In genomic region chr12:81857978-81858569, GRCm38 (mm10) we compare ENCODE assay signal across 16 mouse cellular contexts. TPM values are rescaled to one million over a fixed set of nuclear protein-coding genes. Genes with fewer than 3 reads are reported as not detected.
DNase-seq lines count a peak whose midpoint lies in the region; ATAC-seq and TF ChIP-seq lines count a peak whose summit lies in the region.
"Had no signal": no experiment of that assay in that cellular context is flagged by ENCODE, and none has a peak within 500 bp of the region (broad histone marks: within the 10 kb centered on the region; RNA-seq: fewer than 3 reads in every experiment).

No protein-coding gene starts in this region.

- no peaks in the 10 kb centered on the region for H3K27me3 ChIP-seq in forebrain, embryonic 15.5 days
- peaks cover 20% of the 10 kb centered on the region for H3K27me3 ChIP-seq in forebrain, embryonic 10.5 days (ENCODE audit: poor library complexity, severe bottlenecking)
- no peaks in the 10 kb centered on the region for H3K27me3 ChIP-seq in kidney, adult 2 months (replicated peaks; ENCODE audit: control insufficient read depth, insufficient read depth, low read length)
- H3K27me3 ChIP-seq in embryonic facial prominence, embryonic 14.5 days (replicated peaks; ENCODE audit: control insufficient read depth, insufficient read depth, low read length): no peaks in the 10 kb centered on the region
- no peaks in the 10 kb centered on the region; the same call in 1 of the 2 replicates for H3K27me3 ChIP-seq in kidney, embryonic 15.5 days
- H3K27me3 ChIP-seq: neural tube, embryonic 15.5 days had no signal

- no peaks in the 10 kb centered on the region for H3K9me3 ChIP-seq in forebrain, embryonic 15.5 days
- H3K9me3 ChIP-seq in forebrain, embryonic 10.5 days: no peaks in the 10 kb centered on the region
- no peaks in the 10 kb centered on the region for H3K9me3 ChIP-seq in embryonic facial prominence, embryonic 14.5 days (ENCODE audit: control insufficient read depth, low read length)
- H3K9me3 ChIP-seq in kidney, embryonic 15.5 days (replicated peaks): no peaks in the 10 kb centered on the region
- H3K9me3 ChIP-seq: hindbrain, embryonic 15.5 days; liver, embryonic 13.5 days; megakaryocyte, embryonic 14.5 days; neural tube, embryonic 15.5 days had no signal

- H3K4me3 ChIP-seq in forebrain, embryonic 15.5 days: no peak overlapping the region
- H3K4me3 ChIP-seq in forebrain, embryonic 10.5 days: no peak overlapping the region
- H3K4me3 ChIP-seq in kidney, adult 2 months (ENCODE audit: insufficient read depth, low read depth, low read length): no peak overlapping the region
- no peak overlapping the region for H3K4me3 ChIP-seq in embryonic facial prominence, embryonic 14.5 days (ENCODE audit: low read depth, low read length)
- H3K4me3 ChIP-seq in kidney, embryonic 15.5 days (replicated peaks): no peak overlapping the region
- H3K4me3 ChIP-seq: hindbrain, embryonic 15.5 days; liver, embryonic 13.5 days; megakaryocyte, embryonic 14.5 days; neural tube, embryonic 15.5 days had no signal

- no peak overlapping the region for H3K4me2 ChIP-seq in forebrain, embryonic 15.5 days (replicated peaks)
- no peak overlapping the region; the same call in 1 of the 2 replicates for H3K4me2 ChIP-seq in embryonic facial prominence, embryonic 14.5 days (ENCODE audit: low read depth, low read length)
- no peak overlapping the region for H3K4me2 ChIP-seq in kidney, embryonic 15.5 days
- H3K4me2 ChIP-seq: hindbrain, embryonic 15.5 days; liver, embryonic 13.5 days; neural tube, embryonic 15.5 days had no signal

- ATAC-seq in forebrain, embryonic 15.5 days (replicated peaks): no peak
- ATAC-seq in embryonic facial prominence, embryonic 14.5 days (ENCODE audit: low read depth): no peak
- ATAC-seq in kidney, embryonic 15.5 days (replicated peaks; ENCODE audit: low FRiP score): no peak

- TF ChIP-seq CTCF in kidney, adult 2 months (conservative IDR thresholded peaks at IDR 0.05; ENCODE audit: insufficient read depth, insufficient read length, low read depth, low read length): no peak

- peak overlapping the region; percentile 27; the same call in 1 of the 2 replicates for H3K27ac ChIP-seq in forebrain, embryonic 15.5 days (replicated peaks)
- no peak overlapping the region for H3K27ac ChIP-seq in forebrain, embryonic 10.5 days
- H3K27ac ChIP-seq in kidney, adult 2 months (ENCODE audit: insufficient read depth, low read depth, low read length): no peak overlapping the region
- H3K27ac ChIP-seq in embryonic facial prominence, embryonic 14.5 days (replicated peaks; ENCODE audit: low read depth, low read length): peak overlapping the region; percentile 50
- H3K27ac ChIP-seq in kidney, embryonic 15.5 days: no peak overlapping the region
- H3K27ac ChIP-seq: hindbrain, embryonic 15.5 days; liver, embryonic 13.5 days; neural tube, embryonic 15.5 days had no signal

- no peaks in the 10 kb centered on the region for H3K36me3 ChIP-seq in forebrain, embryonic 15.5 days
- no peaks in the 10 kb centered on the region for H3K36me3 ChIP-seq in forebrain, embryonic 10.5 days (replicated peaks)
- no peaks in the 10 kb centered on the region for H3K36me3 ChIP-seq in kidney, adult 2 months (ENCODE audit: control insufficient read depth, insufficient read depth, low read length)
- H3K36me3 ChIP-seq in embryonic facial prominence, embryonic 14.5 days (ENCODE audit: control insufficient read depth, insufficient read depth, low read length): no peaks in the 10 kb centered on the region
- no peaks in the 10 kb centered on the region for H3K36me3 ChIP-seq in kidney, embryonic 15.5 days
- H3K36me3 ChIP-seq: hindbrain, embryonic 15.5 days; liver, embryonic 13.5 days; neural tube, embryonic 15.5 days had no signal

- no peak overlapping the region for H3K9ac ChIP-seq in forebrain, embryonic 15.5 days (replicated peaks)
- no peak overlapping the region for H3K9ac ChIP-seq in embryonic facial prominence, embryonic 14.5 days (ENCODE audit: low read depth, low read length)
- H3K9ac ChIP-seq in kidney, embryonic 15.5 days: no peak overlapping the region
- H3K9ac ChIP-seq: hindbrain, embryonic 15.5 days; liver, embryonic 13.5 days; neural tube, embryonic 15.5 days had no signal

- peaks cover 33% of the 10 kb centered on the region for H3K4me1 ChIP-seq in forebrain, embryonic 15.5 days
- peaks cover 48% of the 10 kb centered on the region for H3K4me1 ChIP-seq in forebrain, embryonic 10.5 days
- peaks cover 13% of the 10 kb centered on the region for H3K4me1 ChIP-seq in kidney, adult 2 months (ENCODE audit: control insufficient read depth, insufficient read depth, low read length)
- peaks cover 39% of the 10 kb centered on the region for H3K4me1 ChIP-seq in embryonic facial prominence, embryonic 14.5 days (ENCODE audit: control insufficient read depth, insufficient read depth, low read length)
- peaks cover 39% of the 10 kb centered on the region for H3K4me1 ChIP-seq in kidney, embryonic 15.5 days

- no peak for TF ChIP-seq POLR2A in kidney, adult 2 months (IDR thresholded peaks at IDR 0.05; ENCODE audit: low read depth, low read length)

- intact Hi-C loops in left cerebral cortex, postnatal 14 days (cut with DNase I): loop anchor here (5.0 kb wide), 1 partner anchor 51 kb away; no protein-coding TSS in a partner anchor

- DNase-seq in forebrain, embryonic 10.5 days (ENCODE audit: extremely low spot score, low spot score): no peak
- peak; percentile 53 for DNase-seq in kidney, adult 2 months
- no peak for DNase-seq in kidney, postnatal 25 days
- DNase-seq in embryonic facial prominence, embryonic 14.5 days (ENCODE audit: low spot score): peak; percentile 59
- DNase-seq in lung, postnatal 25 days (ENCODE audit: low spot score): peak; percentile 66
- DNase-seq in left cerebral cortex, postnatal 14 days (ENCODE audit: low spot score in 2 of 2): no peak
- DNase-seq: cerebellum, adult 18-20 months; gastrocnemius, postnatal 10 days; layer of hippocampus, adult 9-11 months; liver, embryonic 13.5 days; thymus, postnatal 36 days had no signal

- WGBS in forebrain, embryonic 15.5 days: 55% methylated on average over 8 of the region's 8 CpGs
- 74% methylated on average over 8 of the region's 8 CpGs for WGBS in forebrain, embryonic 10.5 days
- WGBS in kidney, adult 2 months: 73% methylated on average over 8 of the region's 8 CpGs
- WGBS in embryonic facial prominence, embryonic 14.5 days: 39% methylated on average over 8 of the region's 8 CpGs
- WGBS in kidney, embryonic 15.5 days: 68% methylated on average over 8 of the region's 8 CpGs

RNA-seq across cellular contexts. Expression of gene Pcnx, which starts 1.7 kb away (rescaled TPM):
- polyA plus RNA-seq in forebrain, embryonic 15.5 days (2015; fragmentation: Nextera tagmentation; extraction: Ambion mirVana): 12.6 and 14.2 TPM in 2 replicates
- 7.6 and 7.7 TPM in 2 replicates for polyA plus RNA-seq in forebrain, embryonic 10.5 days (2016; fragmentation: Nextera tagmentation; extraction: Ambion mirVana)
- polyA plus RNA-seq in kidney, adult 2 months (2012; rRNA removed): 23.8 and 27.3 TPM in 2 replicates
- polyA plus RNA-seq in embryonic facial prominence, embryonic 14.5 days (2014; fragmentation: Nextera tagmentation; extraction: Ambion mirVana): 16.7 and 20.0 TPM in 2 replicates
- 100 to 1,000 TPM; 103 to 119 TPM for total RNA-seq in left cerebral cortex, postnatal 14 days (2021)
- polyA plus RNA-seq in kidney, embryonic 15.5 days (2015; fragmentation: Nextera tagmentation; extraction: Ambion mirVana): 8.8 and 10.2 TPM in 2 replicates

Comparison
In these comparisons a context has a peak if more than half of its experiments do, and no peak if none do; other contexts are left out.
1. H3K27ac ChIP-seq: peak in forebrain, embryonic 15.5 days (single experiment) and embryonic facial prominence, embryonic 14.5 days (single experiment); none in forebrain, embryonic 10.5 days (single experiment), kidney, adult 2 months (single experiment) and kidney, embryonic 15.5 days (single experiment).
2. DNase-seq: peak in kidney, adult 2 months (single experiment), embryonic facial prominence, embryonic 14.5 days (single experiment) and lung, postnatal 25 days (single experiment); none in forebrain, embryonic 10.5 days (single experiment), kidney, postnatal 25 days (0 of 2) and left cerebral cortex, postnatal 14 days (0 of 2).